Mouse (Mus musculus): Measurements from ENCODE around the gene Btn1a1.

DNA sequence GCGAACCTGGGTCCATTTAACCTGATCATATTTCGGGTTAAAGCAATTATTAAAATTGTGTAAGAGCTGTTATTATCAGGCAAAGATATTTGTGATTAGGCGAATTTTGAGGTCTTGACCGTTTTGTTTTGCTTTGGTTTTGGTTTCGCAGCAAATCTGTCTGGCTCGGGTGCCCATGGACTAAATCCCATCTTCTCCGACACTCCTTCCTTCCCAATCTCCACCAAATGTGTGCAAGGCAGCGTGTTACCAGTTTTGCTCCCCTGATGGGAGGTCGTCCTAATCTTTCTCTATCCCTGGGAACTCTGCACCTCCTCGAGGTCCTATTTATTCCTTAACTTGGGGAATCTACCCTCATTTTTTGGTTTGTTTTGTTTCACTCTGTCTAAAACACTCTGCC, 20.5 kb downstream of the Btn1a1 start:
- no peak for TF ChIP-seq POLR2A (IDR thresholded peaks at IDR 0.05; ENCODE audit: borderline replicate concordance, extremely low read depth, insufficient read depth, insufficient read length, poor library complexity, severe bottlenecking)
- TF ChIP-seq CTCF (IDR thresholded peaks at IDR 0.05; ENCODE audit: borderline replicate concordance, extremely low read depth, insufficient read depth, insufficient read length) = no peak
